Mouse (Mus musculus): ENCODE results near the gene Nrxn3. TPM values are rescaled to one million over a fixed set of nuclear protein-coding genes. Genes with fewer than 3 reads are reported as not detected.

Nrxn3 gene
- 0.62 TPM in 1 of 2 replicates, not detected in the other for polyA plus RNA-seq (2012; rRNA removed; ENCODE audit: low replicate concordance)

DNA sequence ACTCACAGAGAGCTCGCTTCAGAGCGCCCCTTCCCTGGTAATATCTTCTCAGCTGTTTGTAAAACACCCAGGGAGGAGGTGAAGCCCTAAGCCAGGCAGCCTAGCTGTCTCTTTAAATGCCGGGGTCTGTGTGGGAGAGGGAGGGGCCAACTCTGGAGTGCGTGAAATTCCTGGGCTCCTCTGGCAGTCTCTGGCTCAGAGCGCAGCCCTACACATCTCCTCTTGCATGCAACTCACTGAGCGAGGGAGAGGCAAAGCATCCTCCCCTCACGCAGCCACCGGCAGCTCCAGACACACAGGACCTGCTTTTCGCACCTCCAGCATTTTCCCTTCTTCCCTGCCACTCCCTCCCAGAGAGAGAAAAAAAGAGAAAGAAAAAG, at the start of gene Nrxn3:
Gene Nrxn3, plus strand, starts transcription at position 186 of the 380 bp plus-strand sequence.

